Mouse (Mus musculus): ENCODE measurements around the gene Vrk2. TPM values are rescaled to one million over a fixed set of nuclear protein-coding genes. Genes with fewer than 3 reads are reported as not detected.

Vrk2 gene
- polyA plus RNA-seq, 1 experiment from 2014 or later, result 8.0 TPM

DNA sequence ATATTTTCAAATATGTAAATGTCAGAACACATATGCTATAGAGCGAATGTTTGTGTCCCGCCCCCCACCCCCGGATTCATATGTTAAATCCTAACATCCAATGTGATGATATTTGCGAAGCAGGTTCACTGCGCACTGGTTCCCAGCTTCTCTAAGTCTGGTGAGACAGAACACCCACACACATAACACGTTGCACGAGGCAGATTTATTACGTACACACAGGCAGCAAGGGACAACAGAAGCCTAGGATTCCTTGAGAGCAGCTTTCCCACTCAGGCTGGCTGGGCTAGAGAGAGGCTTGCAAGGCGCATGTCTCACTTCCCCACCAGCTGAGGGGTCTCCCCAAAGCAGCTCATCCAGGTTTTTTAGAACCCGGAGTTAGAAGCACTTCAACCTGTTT, 15.0 kb upstream of the Vrk2 start:
- Histone ChIP-seq H3K27me3 (replicated peaks; ENCODE audit: insufficient read depth, low read length) (no peaks in the 10 kb centered on the region), H3K4me2 (replicated peaks; ENCODE audit: low read depth, low read length) (no peak overlapping the region), H3K9me3 (ENCODE audit: low read length) (no peaks in the 10 kb centered on the region), H3K4me3 (ENCODE audit: low read depth, low read length) (no peak overlapping the region), H3K27ac (ENCODE audit: low read length) (no peak overlapping the region), H3K9ac (replicated peaks; ENCODE audit: low read depth) (no peak overlapping the region), H3K4me1 (ENCODE audit: insufficient read depth, low read depth, low read length) (no peaks in the 10 kb centered on the region), H3K36me3 (ENCODE audit: insufficient read depth, low read length) (no peaks in the 10 kb centered on the region)
- ATAC-seq (no peak), DNase-seq (ENCODE audit: low spot score) (no peak)
- WGBS, result 68% methylated on average over 10 of the region's 10 CpGs
- TF ChIP-seq CTCF (IDR thresholded peaks at IDR 0.05) (no peak), EP300 (IDR thresholded peaks at IDR 0.05) (no peak)

DNA sequence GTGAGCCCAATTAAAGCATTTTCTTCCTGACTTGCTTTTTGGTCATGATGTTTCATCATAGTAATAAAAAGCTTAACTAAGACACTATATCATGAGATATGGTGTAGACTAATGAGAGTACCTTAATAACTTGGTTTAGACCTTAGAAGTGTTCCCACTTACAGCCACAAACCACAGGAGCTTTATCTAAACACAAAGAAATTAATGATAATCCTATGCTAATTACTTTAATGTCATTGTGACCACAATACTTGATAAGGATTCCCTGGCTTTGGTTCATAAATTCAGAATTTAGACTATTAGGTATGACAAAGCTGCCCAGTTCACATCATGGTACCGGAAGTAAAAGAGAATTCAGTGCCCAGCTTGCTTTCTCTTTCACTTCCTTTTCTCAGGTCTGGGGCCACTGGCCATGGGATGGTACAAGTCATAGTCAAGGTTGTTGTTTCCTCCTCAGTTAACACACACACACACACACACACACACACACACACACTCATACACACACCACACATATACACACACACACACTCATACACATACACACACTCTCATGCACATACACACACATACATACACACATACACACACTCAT, 10.4 kb upstream of the Vrk2 start:
- Histone ChIP-seq H3K9me3 (ENCODE audit: low read length) (no peaks in the 10 kb centered on the region), H3K4me2 (replicated peaks; ENCODE audit: low read depth, low read length) (no peak overlapping the region), H3K27me3 (replicated peaks; ENCODE audit: insufficient read depth, low read length) (no peaks in the 10 kb centered on the region), H3K27ac (ENCODE audit: low read length) (no peak overlapping the region), H3K4me1 (ENCODE audit: insufficient read depth, low read depth, low read length) (no peaks in the 10 kb centered on the region), H3K36me3 (ENCODE audit: insufficient read depth, low read length) (no peaks in the 10 kb centered on the region), H3K9ac (replicated peaks; ENCODE audit: low read depth) (no peak overlapping the region), H3K4me3 (ENCODE audit: low read depth, low read length) (no peak overlapping the region)
- no peak for ATAC-seq
- TF ChIP-seq EP300 (IDR thresholded peaks at IDR 0.05) (no peak), CTCF (IDR thresholded peaks at IDR 0.05) (no peak)
- no peak for DNase-seq (ENCODE audit: low spot score)
- WGBS, result 95% methylated on average over 1 of the region's 1 CpGs

DNA sequence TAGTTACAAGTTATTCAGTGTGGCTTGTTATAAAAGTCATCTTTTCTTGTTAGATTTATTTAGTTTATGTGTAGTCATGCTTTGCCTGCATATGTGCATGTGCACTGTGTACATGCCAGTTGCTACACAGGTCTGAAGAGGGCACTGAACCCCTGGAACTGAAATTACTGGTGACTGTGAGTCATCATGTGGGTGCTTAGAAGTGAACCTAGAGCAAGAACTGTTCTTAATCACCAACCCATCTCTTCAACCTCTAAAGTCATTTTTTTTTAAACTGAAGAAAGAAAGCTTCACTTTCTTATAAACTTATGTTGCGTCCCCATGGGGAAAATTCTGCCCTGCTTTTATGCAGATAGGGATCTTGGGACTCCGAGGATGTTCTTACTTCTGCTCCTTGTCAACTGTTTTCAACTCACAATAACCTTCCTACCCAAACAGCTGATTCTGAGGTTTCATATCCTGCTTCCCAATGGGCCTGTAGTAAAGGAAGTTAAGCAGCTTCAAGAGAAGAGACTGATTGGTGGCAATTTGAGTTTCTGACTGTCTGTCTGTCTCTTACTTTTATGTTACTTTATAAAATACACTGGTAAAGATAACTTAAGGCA, 7.9 kb upstream of the Vrk2 start:
- WGBS, result 78% methylated on average over 2 of the region's 2 CpGs
- no peaks in the 10 kb centered on the region for H3K27me3 ChIP-seq (replicated peaks; ENCODE audit: insufficient read depth, low read length)
- H3K4me2 ChIP-seq (replicated peaks; ENCODE audit: low read depth, low read length), result no peak overlapping the region
- H3K27ac ChIP-seq (ENCODE audit: low read length), result no peak overlapping the region
- DNase-seq (ENCODE audit: low spot score), result no peak
- H3K36me3 ChIP-seq (ENCODE audit: insufficient read depth, low read length), result no peaks in the 10 kb centered on the region
- ATAC-seq, result no peak
- H3K9me3 ChIP-seq (ENCODE audit: low read length), result no peaks in the 10 kb centered on the region
- TF ChIP-seq EP300 (IDR thresholded peaks at IDR 0.05) (no peak), CTCF (IDR thresholded peaks at IDR 0.05) (no peak)
- no peaks in the 10 kb centered on the region for H3K4me1 ChIP-seq (ENCODE audit: insufficient read depth, low read depth, low read length)
- no peak overlapping the region for H3K4me3 ChIP-seq (ENCODE audit: low read depth, low read length)
- H3K9ac ChIP-seq (replicated peaks; ENCODE audit: low read depth), result no peak overlapping the region

DNA sequence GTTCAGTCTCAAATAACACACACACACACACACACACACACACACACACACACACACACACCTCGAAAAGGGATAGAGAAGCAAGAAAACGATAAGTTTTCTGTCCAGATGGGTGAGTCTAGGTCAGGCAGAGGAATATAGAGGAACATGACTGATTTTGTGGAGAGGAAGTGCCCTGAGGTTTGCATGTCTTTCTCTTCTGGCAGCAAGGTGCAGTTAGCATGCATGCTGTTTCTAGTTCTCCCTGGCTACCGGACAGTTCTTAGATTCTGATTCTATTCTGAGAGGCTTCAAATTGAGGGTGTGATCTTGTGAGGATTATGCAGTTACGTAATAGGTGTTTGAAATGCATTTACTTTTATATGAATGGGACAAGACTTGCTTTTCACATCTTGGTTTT, 6.9 kb upstream of the Vrk2 start:
- no peaks in the 10 kb centered on the region for H3K36me3 ChIP-seq (ENCODE audit: insufficient read depth, low read length)
- WGBS, result 76% methylated on average over 4 of the region's 4 CpGs
- no peaks in the 10 kb centered on the region for H3K4me1 ChIP-seq (ENCODE audit: insufficient read depth, low read depth, low read length)

DNA sequence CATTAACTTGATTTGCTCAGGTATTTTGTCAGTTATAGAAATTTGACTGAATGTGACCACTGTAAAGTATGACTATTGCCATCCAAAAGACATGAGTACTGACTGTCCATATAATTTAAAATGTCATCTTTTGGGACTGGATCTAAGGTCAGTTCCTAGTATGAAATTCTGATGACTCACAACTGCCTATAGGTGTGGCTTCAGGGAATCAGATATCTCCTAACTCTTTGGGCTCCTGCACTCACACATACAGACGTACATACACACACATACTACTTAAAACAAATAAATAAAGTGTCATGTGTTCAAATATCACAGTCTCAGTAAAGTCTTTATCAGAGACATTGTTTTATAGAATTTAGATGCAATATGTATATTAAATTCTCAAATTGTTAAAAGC, 5.1 kb upstream of the Vrk2 start:
- TF ChIP-seq CTCF (IDR thresholded peaks at IDR 0.05) (no peak), EP300 (IDR thresholded peaks at IDR 0.05) (no peak)
- ATAC-seq (no peak), DNase-seq (ENCODE audit: low spot score) (no peak)
- no peaks in the 10 kb centered on the region for H3K9me3 ChIP-seq (ENCODE audit: low read length)
- no peak overlapping the region for H3K9ac ChIP-seq (replicated peaks; ENCODE audit: low read depth)
- 31% methylated on average over 1 of the region's 1 CpGs for WGBS
- H3K4me1 ChIP-seq (ENCODE audit: insufficient read depth, low read depth, low read length), result no peaks in the 10 kb centered on the region
- no peak overlapping the region for H3K27ac ChIP-seq (ENCODE audit: low read length)
- H3K4me2 ChIP-seq (replicated peaks; ENCODE audit: low read depth, low read length), result no peak overlapping the region
- no peaks in the 10 kb centered on the region for H3K36me3 ChIP-seq (ENCODE audit: insufficient read depth, low read length)
- H3K27me3 ChIP-seq (replicated peaks; ENCODE audit: insufficient read depth, low read length), result no peaks in the 10 kb centered on the region
- H3K4me3 ChIP-seq (ENCODE audit: low read depth, low read length), result no peak overlapping the region

More for the DNA sequence above, 6.9 kb upstream of the Vrk2 start:
- H3K4me2 ChIP-seq (replicated peaks; ENCODE audit: low read depth, low read length), result no peak overlapping the region
- H3K27ac ChIP-seq (ENCODE audit: low read length), result no peak overlapping the region
- no peaks in the 10 kb centered on the region for H3K27me3 ChIP-seq (replicated peaks; ENCODE audit: insufficient read depth, low read length)
- no peak for TF ChIP-seq CTCF (IDR thresholded peaks at IDR 0.05)
- no peak for TF ChIP-seq EP300 (IDR thresholded peaks at IDR 0.05)
- no peaks in the 10 kb centered on the region for H3K9me3 ChIP-seq (ENCODE audit: low read length)
- H3K4me3 ChIP-seq (ENCODE audit: low read depth, low read length), result no peak overlapping the region
- DNase-seq (ENCODE audit: low spot score) (no peak), ATAC-seq (no peak)
- no peak overlapping the region for H3K9ac ChIP-seq (replicated peaks; ENCODE audit: low read depth)

DNA sequence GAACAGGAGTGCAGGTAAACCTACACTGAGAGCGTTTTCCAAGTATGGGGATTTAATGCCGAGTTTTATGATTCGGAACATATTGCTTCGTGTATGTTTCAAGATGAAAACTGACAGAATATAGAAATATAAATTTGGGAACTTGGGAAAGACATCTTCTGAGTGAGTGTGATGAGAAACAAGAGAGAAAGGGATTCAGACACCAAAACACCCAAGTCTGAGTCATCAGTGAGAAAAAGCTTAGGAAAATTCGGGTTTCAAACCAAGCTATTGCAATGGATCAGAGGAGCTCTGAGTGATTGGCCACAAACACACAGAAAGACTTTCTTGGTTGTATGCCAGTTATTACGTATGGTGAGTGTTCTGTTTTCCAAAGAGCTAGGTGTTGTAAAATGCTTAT, 4.0 kb upstream of the Vrk2 start:
- WGBS, result 76% methylated on average over 6 of the region's 6 CpGs

More for the DNA sequence above, 4.0 kb upstream of the Vrk2 start:
- H3K36me3 ChIP-seq (ENCODE audit: insufficient read depth, low read length), result no peaks in the 10 kb centered on the region
- no peak overlapping the region for H3K4me3 ChIP-seq (ENCODE audit: low read depth, low read length)
- DNase-seq (ENCODE audit: low spot score) (no peak), ATAC-seq (no peak)
- H3K4me2 ChIP-seq (replicated peaks; ENCODE audit: low read depth, low read length), result no peak overlapping the region
- H3K9ac ChIP-seq (replicated peaks; ENCODE audit: low read depth), result no peak overlapping the region
- no peaks in the 10 kb centered on the region for H3K9me3 ChIP-seq (ENCODE audit: low read length)
- no peaks in the 10 kb centered on the region; the same call in 1 of the 2 replicates for H3K4me1 ChIP-seq (ENCODE audit: insufficient read depth, low read depth, low read length)
- no peak overlapping the region for H3K27ac ChIP-seq (ENCODE audit: low read length)
- no peaks in the 10 kb centered on the region for H3K27me3 ChIP-seq (replicated peaks; ENCODE audit: insufficient read depth, low read length)
- TF ChIP-seq CTCF (IDR thresholded peaks at IDR 0.05), result no peak
- TF ChIP-seq EP300 (IDR thresholded peaks at IDR 0.05), result no peak

All from lung, postnatal 0 days (tissue).